Comparison of ENCODE assay signal across 8 mouse cellular contexts in the genomic region with DNA sequence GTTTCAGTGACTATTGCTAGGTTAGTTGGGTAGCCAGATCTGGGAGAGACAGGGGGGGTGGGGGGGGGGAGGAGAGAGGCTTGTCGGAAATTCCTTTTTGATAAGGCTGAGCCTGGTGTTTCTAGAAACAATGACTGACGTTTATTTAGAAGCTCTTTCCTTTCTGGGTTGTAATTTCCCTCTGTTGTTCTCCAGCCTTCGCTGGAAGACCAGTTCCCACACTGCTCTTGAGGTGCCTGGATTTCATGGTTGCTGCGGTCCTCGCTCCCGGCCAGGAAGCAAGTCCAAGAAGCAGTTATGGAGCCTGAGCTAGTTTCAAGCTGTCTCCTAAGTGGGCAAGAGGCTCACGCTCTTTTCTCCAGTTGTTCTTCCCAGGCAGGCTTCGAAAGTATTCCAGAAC. TPM values are rescaled to one million over a fixed set of nuclear protein-coding genes. Genes with fewer than 3 reads are reported as not detected.
DNase-seq lines count a peak whose midpoint lies in the region; ATAC-seq lines count a peak whose summit lies in the region.
"Had no signal": no experiment of that assay in that cellular context is flagged by ENCODE, and none has a peak within 500 bp of the region (broad histone marks: within the 10 kb centered on the region; RNA-seq: fewer than 3 reads in every experiment).

No protein-coding gene starts in this region.

- no peak overlapping the region for H3K9ac ChIP-seq in embryonic facial prominence, embryonic 13.5 days
- H3K9ac ChIP-seq in hindbrain, embryonic 16.5 days (ENCODE audit: low read depth, low read length), result no peak overlapping the region

- no peaks in the 10 kb centered on the region for H3K36me3 ChIP-seq in embryonic facial prominence, embryonic 10.5 days (replicated peaks)
- H3K36me3 ChIP-seq in embryonic facial prominence, embryonic 13.5 days, result no peaks in the 10 kb centered on the region
- H3K36me3 ChIP-seq in hindbrain, embryonic 16.5 days (ENCODE audit: control insufficient read depth, insufficient read depth, low read length), result no peaks in the 10 kb centered on the region

- peak overlapping the region; percentile 86 for H3K4me2 ChIP-seq in embryonic facial prominence, embryonic 13.5 days
- H3K4me2 ChIP-seq in hindbrain, embryonic 16.5 days (ENCODE audit: low read length), result peak overlapping the region; percentile 72

- peak overlapping the region; percentile 62 for H3K4me3 ChIP-seq in embryonic facial prominence, embryonic 10.5 days
- H3K4me3 ChIP-seq in embryonic facial prominence, embryonic 13.5 days, result no peak overlapping the region
- H3K4me3 ChIP-seq in hindbrain, embryonic 16.5 days (ENCODE audit: low read length), result no peak overlapping the region

- peaks cover 56% of the 10 kb centered on the region for H3K27me3 ChIP-seq in embryonic facial prominence, embryonic 10.5 days (replicated peaks; ENCODE audit: low read depth, poor library complexity, severe bottlenecking)
- H3K27me3 ChIP-seq in embryonic facial prominence, embryonic 13.5 days, result peaks cover 60% of the 10 kb centered on the region
- H3K27me3 ChIP-seq in hindbrain, embryonic 16.5 days (replicated peaks; ENCODE audit: control insufficient read depth, insufficient read depth, low read length), result peaks cover 8% of the 10 kb centered on the region

- no peak for ATAC-seq in embryonic facial prominence, embryonic 13.5 days (ENCODE audit: insufficient number of reproducible peaks, insufficient read depth, low FRiP score, low TSS enrichment, low read depth)
- ATAC-seq in hindbrain, embryonic 16.5 days, result no peak
- no peak for ATAC-seq in megakaryocyte-erythroid progenitor cell, adult 5-6 weeks (replicated peaks; ENCODE audit: low FRiP score, low TSS enrichment, poor library complexity, severe bottlenecking)

- H3K27ac ChIP-seq in embryonic facial prominence, embryonic 10.5 days (replicated peaks), result peak overlapping the region; percentile 84
- no peak overlapping the region for H3K27ac ChIP-seq in embryonic facial prominence, embryonic 13.5 days
- no peak overlapping the region for H3K27ac ChIP-seq in hindbrain, embryonic 16.5 days (ENCODE audit: low read depth, low read length)

- 56% methylated on average over 8 of the region's 8 CpGs for WGBS in embryonic facial prominence, embryonic 10.5 days
- WGBS in embryonic facial prominence, embryonic 13.5 days, result 51% methylated on average over 8 of the region's 8 CpGs
- WGBS in hindbrain, embryonic 16.5 days, result 54% methylated on average over 8 of the region's 8 CpGs

- peaks cover 53% of the 10 kb centered on the region for H3K4me1 ChIP-seq in embryonic facial prominence, embryonic 10.5 days
- H3K4me1 ChIP-seq in embryonic facial prominence, embryonic 13.5 days, result peaks cover 16% of the 10 kb centered on the region
- H3K4me1 ChIP-seq in hindbrain, embryonic 16.5 days (ENCODE audit: control insufficient read depth, insufficient read depth, low read depth, low read length), result peaks cover 29% of the 10 kb centered on the region

- no peak for DNase-seq in embryonic facial prominence, embryonic 10.5 days (ENCODE audit: low spot score)
- DNase-seq in lung, postnatal 14 days, result peak; percentile 39
- DNase-seq in adrenal gland, adult 8-10 months, result no peak
- DNase-seq in gastrocnemius, postnatal 10 days, result no peak

- H3K9me3 ChIP-seq in embryonic facial prominence, embryonic 10.5 days, result peaks cover 10% of the 10 kb centered on the region; the same call in 1 of the 2 replicates
- H3K9me3 ChIP-seq in embryonic facial prominence, embryonic 13.5 days, result no peaks in the 10 kb centered on the region
- no peaks in the 10 kb centered on the region; the same call in 1 of the 2 replicates for H3K9me3 ChIP-seq in hindbrain, embryonic 16.5 days (ENCODE audit: control insufficient read depth, low read length)

RNA-seq across cellular contexts. Expression of a gene that starts 1.0 kb away (rescaled TPM):
- polyA plus RNA-seq in embryonic facial prominence, embryonic 10.5 days (2016; fragmentation: Nextera tagmentation; extraction: Ambion mirVana), result 16.3 and 17.8 TPM in 2 replicates
- 2.3 and 3.0 TPM in 2 replicates for polyA plus RNA-seq in embryonic facial prominence, embryonic 13.5 days (2015; fragmentation: Nextera tagmentation; extraction: Ambion mirVana)
- polyA plus RNA-seq in hindbrain, embryonic 16.5 days (2015; fragmentation: Nextera tagmentation; extraction: Ambion mirVana), result 23.0 and 33.7 TPM in 2 replicates
- total RNA-seq in megakaryocyte-erythroid progenitor cell, adult 5-6 weeks (2014; fragmentation: Nextera tagmentation), result 0.87 TPM in 1 of 2 replicates, not detected in the other
- total RNA-seq in megakaryocyte-erythroid progenitor cell, adult 5-6 weeks (2017), result 4.1 TPM in 1 of 2 replicates, not detected in the other
- 10 to 100 TPM in 2 of 4 experiments, 1 to 10 TPM in 2; 2.3 to 11.7 (median 6.8) TPM for total RNA-seq in adrenal gland, adult 8-10 months (2022)
- 1 to 10 TPM in 1 of 2 experiments, under 1 TPM in 1; 0.42 to 1.6 TPM for total RNA-seq in gastrocnemius, postnatal 10 days (2021)
- total RNA-seq: neutrophil, adult 5-6 weeks had no signal
